Mouse (Mus musculus): ENCODE results near the gene Pms2.

Pms2 gene

GRCm38 (mm10) chr5:143909417-143910400 lies at the start of gene Pms2, which contains the start of gene Aimp2:
Gene Pms2, plus strand, starts transcription at chr5:143909964.
Gene Aimp2, minus strand, starts transcription at chr5:143909847.
- Histone ChIP-seq H3K4me3 (replicated peaks; ENCODE audit: low read length) (peak within 1 kb of the TSS; percentile 91), H3K36me3 (ENCODE audit: insufficient read depth, low read length) (peaks cover 64% of the 10 kb centered on the region), H3K9me3 (ENCODE audit: low read length) (no peaks in the 10 kb centered on the region), H3K27me3 (ENCODE audit: insufficient read depth, low read length) (no peaks in the 10 kb centered on the region), H3K4me1 (replicated peaks; ENCODE audit: low read depth, low read length) (peaks cover 46% of the 10 kb centered on the region)
- TF ChIP-seq CTCF (conservative IDR thresholded peaks at IDR 0.05; ENCODE audit: low read length) (no peak), POU5F1 (IDR thresholded peaks at IDR 0.05; ENCODE audit: borderline replicate concordance, low read length) (no peak), NANOG (IDR thresholded peaks at IDR 0.05; ENCODE audit: borderline replicate concordance, low read length) (no peak)

- Histone ChIP-seq H3K27me3 (ENCODE audit: insufficient read depth, low read length) (no peaks in the 10 kb centered on the region), H3K9me3 (ENCODE audit: low read length) (no peaks in the 10 kb centered on the region), H3K36me3 (ENCODE audit: insufficient read depth, low read length) (peaks cover 47% of the 10 kb centered on the region), H3K4me3 (replicated peaks; ENCODE audit: low read length) (no peak overlapping the region), H3K4me1 (replicated peaks; ENCODE audit: low read depth, low read length) (peaks cover 20% of the 10 kb centered on the region)
- TF ChIP-seq CTCF (conservative IDR thresholded peaks at IDR 0.05; ENCODE audit: low read length): no peak
- TF ChIP-seq NANOG (IDR thresholded peaks at IDR 0.05; ENCODE audit: borderline replicate concordance, low read length): no peak
- no peak for TF ChIP-seq POU5F1 (IDR thresholded peaks at IDR 0.05; ENCODE audit: borderline replicate concordance, low read length)
These were observed 38.1 kb upstream of the Pms2 start for GRCm38 (mm10) chr5:143871547-143872169.

GRCm38 (mm10) chr5:143874571-143874970 lies 35.2 kb upstream of the Pms2 start:
- H3K27me3 ChIP-seq (ENCODE audit: insufficient read depth, low read length): no peaks in the 10 kb centered on the region
- no peaks in the 10 kb centered on the region for H3K9me3 ChIP-seq (ENCODE audit: low read length)
- no peak overlapping the region for H3K4me3 ChIP-seq (replicated peaks; ENCODE audit: low read length)
- H3K36me3 ChIP-seq (ENCODE audit: insufficient read depth, low read length): peaks cover 75% of the 10 kb centered on the region
- peaks cover 24% of the 10 kb centered on the region for H3K4me1 ChIP-seq (replicated peaks; ENCODE audit: low read depth, low read length)
- no peak for TF ChIP-seq NANOG (IDR thresholded peaks at IDR 0.05; ENCODE audit: borderline replicate concordance, low read length)
- TF ChIP-seq CTCF (conservative IDR thresholded peaks at IDR 0.05; ENCODE audit: low read length): no peak
- TF ChIP-seq POU5F1 (IDR thresholded peaks at IDR 0.05; ENCODE audit: borderline replicate concordance, low read length): no peak

GRCm38 (mm10) chr5:143885274-143885673 lies 24.5 kb upstream of the Pms2 start:
- Histone ChIP-seq H3K9me3 (ENCODE audit: low read length) (0 out of 2 replicates have a peak, but pooled peaks cover 4% of the 10 kb centered on the region), H3K27me3 (ENCODE audit: insufficient read depth, low read length) (no peaks in the 10 kb centered on the region), H3K4me1 (replicated peaks; ENCODE audit: low read depth, low read length) (peaks cover 11% of the 10 kb centered on the region), H3K36me3 (ENCODE audit: insufficient read depth, low read length) (peaks cover 95% of the 10 kb centered on the region), H3K4me3 (replicated peaks; ENCODE audit: low read length) (no peak overlapping the region)
- TF ChIP-seq POU5F1 (IDR thresholded peaks at IDR 0.05; ENCODE audit: borderline replicate concordance, low read length) (no peak), CTCF (conservative IDR thresholded peaks at IDR 0.05; ENCODE audit: low read length) (no peak), NANOG (IDR thresholded peaks at IDR 0.05; ENCODE audit: borderline replicate concordance, low read length) (no peak)

GRCm38 (mm10) chr5:143890741-143891140 lies 19.0 kb upstream of the Pms2 start:
- TF ChIP-seq POU5F1 (IDR thresholded peaks at IDR 0.05; ENCODE audit: borderline replicate concordance, low read length) (no peak), NANOG (IDR thresholded peaks at IDR 0.05; ENCODE audit: borderline replicate concordance, low read length) (no peak), CTCF (conservative IDR thresholded peaks at IDR 0.05; ENCODE audit: low read length) (no peak)
- Histone ChIP-seq H3K36me3 (ENCODE audit: insufficient read depth, low read length) (peaks cover 85% of the 10 kb centered on the region), H3K9me3 (ENCODE audit: low read length) (0 out of 2 replicates have a peak, but pooled peaks cover 3% of the 10 kb centered on the region), H3K27me3 (ENCODE audit: insufficient read depth, low read length) (no peaks in the 10 kb centered on the region), H3K4me3 (replicated peaks; ENCODE audit: low read length) (no peak overlapping the region), H3K4me1 (replicated peaks; ENCODE audit: low read depth, low read length) (peaks cover 12% of the 10 kb centered on the region; the same call in 1 of the 2 replicates)

- Histone ChIP-seq H3K9me3 (ENCODE audit: low read length) (no peaks in the 10 kb centered on the region), H3K4me1 (replicated peaks; ENCODE audit: low read depth, low read length) (peaks cover 12% of the 10 kb centered on the region; the same call in 1 of the 2 replicates), H3K36me3 (ENCODE audit: insufficient read depth, low read length) (peaks cover 77% of the 10 kb centered on the region), H3K27me3 (ENCODE audit: insufficient read depth, low read length) (no peaks in the 10 kb centered on the region), H3K4me3 (replicated peaks; ENCODE audit: low read length) (no peak overlapping the region)
- TF ChIP-seq POU5F1 (IDR thresholded peaks at IDR 0.05; ENCODE audit: borderline replicate concordance, low read length) (no peak), NANOG (IDR thresholded peaks at IDR 0.05; ENCODE audit: borderline replicate concordance, low read length) (no peak), CTCF (conservative IDR thresholded peaks at IDR 0.05; ENCODE audit: low read length) (no peak)
These were observed 17.4 kb upstream of the Pms2 start for GRCm38 (mm10) chr5:143892255-143892886.

- Histone ChIP-seq H3K4me3 (replicated peaks; ENCODE audit: low read length) (no peak overlapping the region), H3K36me3 (ENCODE audit: insufficient read depth, low read length) (peaks cover 77% of the 10 kb centered on the region), H3K4me1 (replicated peaks; ENCODE audit: low read depth, low read length) (peaks cover 12% of the 10 kb centered on the region; the same call in 1 of the 2 replicates), H3K9me3 (ENCODE audit: low read length) (no peaks in the 10 kb centered on the region), H3K27me3 (ENCODE audit: insufficient read depth, low read length) (no peaks in the 10 kb centered on the region)
- no peak for TF ChIP-seq POU5F1 (IDR thresholded peaks at IDR 0.05; ENCODE audit: borderline replicate concordance, low read length)
These were observed 16.4 kb upstream of the Pms2 start for GRCm38 (mm10) chr5:143893396-143893795.
